Mouse (Mus musculus) thymus, adult 2 months (tissue): ENCODE measurements around the gene Krt18.
"Not testable (repeated sequence)": the region's sequence is repeated elsewhere in the genome, so short reads cannot be mapped to it uniquely, and the experiment has no call there.

ENCODE experiments used
- CTCF ChIP-seq: fragments of 200-500 bp; IDR thresholded peaks from 2 replicates; pipeline ENCODE4 v1.5.1; 2012; ENCODE audit warnings: mild to moderate bottlenecking, control low read depth, low read length, moderate library complexity, borderline replicate concordance; ENCODE audit not compliant: control insufficient read depth, poor library complexity, insufficient read depth; ENCODE audit errors: extremely low read depth
- POLR2A ChIP-seq: fragments of 200-500 bp; IDR thresholded peaks from 2 replicates; pipeline ENCODE4 v1.6.1; 2012; ENCODE audit warnings: mild to moderate bottlenecking, low read length, control low read depth, moderate library complexity; ENCODE audit not compliant: control insufficient read depth, poor library complexity, insufficient read depth; ENCODE audit errors: extremely low read depth

GRCm38 (mm10) chr15:101996450-101997078 lies 31.4 kb upstream of the Krt18 start:
- not testable (repeated sequence) for TF ChIP-seq CTCF, POLR2A
